ENCODE assay signal across 11 mouse cellular contexts in the genomic region with DNA sequence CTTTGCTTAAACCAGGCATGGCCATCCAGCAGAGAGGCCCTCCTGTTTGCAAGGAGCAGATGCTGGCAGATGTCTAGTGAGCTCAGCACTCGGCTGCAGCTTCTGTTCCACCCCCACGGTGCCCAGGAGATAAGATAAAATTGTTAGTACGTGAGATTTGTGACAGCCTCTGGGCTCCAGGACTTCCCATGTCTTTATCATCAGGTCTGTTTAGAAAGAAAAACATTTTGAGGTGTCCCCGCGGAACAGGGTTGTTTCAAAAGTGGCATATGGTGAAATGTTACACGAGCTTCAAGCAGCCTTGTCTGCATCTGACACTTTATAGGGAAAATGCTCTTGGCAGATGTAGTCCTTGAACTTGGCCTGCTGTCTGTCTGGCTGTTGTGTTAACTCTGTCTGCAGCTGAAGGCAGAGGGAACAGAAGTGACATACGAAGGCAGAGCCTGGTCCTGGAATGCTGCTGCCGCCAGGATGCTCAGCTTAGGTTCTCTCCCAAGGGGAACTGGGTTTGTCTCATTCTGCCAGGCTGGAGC.
DNase-seq lines count a peak whose midpoint lies in the region; ATAC-seq and TF ChIP-seq lines count a peak whose summit lies in the region.
"Had no signal": no experiment of that assay in that cellular context is flagged by ENCODE, and none has a peak within 500 bp of the region (broad histone marks: within the 10 kb centered on the region; RNA-seq: fewer than 3 reads in every experiment).

No protein-coding gene starts in this region.

- WGBS in midbrain, embryonic 14.5 days = 60% methylated on average over 8 of the region's 8 CpGs
- WGBS in midbrain, embryonic 15.5 days = 56% methylated on average over 8 of the region's 8 CpGs
- WGBS in embryonic facial prominence, embryonic 14.5 days = 32% methylated on average over 8 of the region's 8 CpGs
- 37% methylated on average over 8 of the region's 8 CpGs for WGBS in liver, postnatal 0 days (ENCODE audit: insufficient replicate concordance)

- no peak for DNase-seq in gastrocnemius, adult 2 months
- no peak for DNase-seq in gastrocnemius, adult 8-10 months (ENCODE audit: low spot score in 2 of 2)
- DNase-seq in midbrain, embryonic 14.5 days = peak; percentile 27
- peak; percentile 47 for DNase-seq in embryonic facial prominence, embryonic 14.5 days (ENCODE audit: low spot score)
- peak; percentile 15 to 23 for DNase-seq in layer of hippocampus, postnatal 14 days (ENCODE audit: low spot score in 2 of 2)
- DNase-seq in liver, postnatal 0 days = no peak
- DNase-seq in natural killer cell, adult 2 months (ENCODE audit: low spot score in 2 of 2) = no peak
- DNase-seq: gastrocnemius, postnatal 25 days; left cerebral cortex, postnatal 4 days had no signal

- ATAC-seq in midbrain, embryonic 14.5 days (ENCODE audit: low FRiP score, low TSS enrichment) = no peak
- no peak for ATAC-seq in midbrain, embryonic 15.5 days (replicated peaks)
- ATAC-seq in embryonic facial prominence, embryonic 14.5 days (ENCODE audit: low read depth) = 0 out of 2 replicates have a peak, but pooled peaks have one; percentile 37
- ATAC-seq in liver, postnatal 0 days = no peak

- no peaks in the 10 kb centered on the region for H3K36me3 ChIP-seq in midbrain, embryonic 14.5 days (ENCODE audit: control insufficient read depth, insufficient read depth, low read length)
- no peaks in the 10 kb centered on the region for H3K36me3 ChIP-seq in midbrain, embryonic 15.5 days (replicated peaks)
- no peaks in the 10 kb centered on the region for H3K36me3 ChIP-seq in embryonic facial prominence, embryonic 14.5 days (ENCODE audit: control insufficient read depth, insufficient read depth, low read length)
- H3K36me3 ChIP-seq in liver, postnatal 0 days (replicated peaks; ENCODE audit: insufficient read depth, low read length) = no peaks in the 10 kb centered on the region
- H3K36me3 ChIP-seq: kidney, embryonic 15.5 days had no signal

- no peaks in the 10 kb centered on the region for H3K9me3 ChIP-seq in midbrain, embryonic 14.5 days (ENCODE audit: control insufficient read depth, low read length)
- no peaks in the 10 kb centered on the region for H3K9me3 ChIP-seq in midbrain, embryonic 15.5 days
- peaks cover 7% of the 10 kb centered on the region for H3K9me3 ChIP-seq in embryonic facial prominence, embryonic 14.5 days (ENCODE audit: control insufficient read depth, low read length)
- no peaks in the 10 kb centered on the region for H3K9me3 ChIP-seq in liver, postnatal 0 days (ENCODE audit: low read length)
- H3K9me3 ChIP-seq: kidney, embryonic 15.5 days had no signal

- TF ChIP-seq CTCF in gastrocnemius, adult 2 months (IDR thresholded peaks at IDR 0.05) = no peak
- no peak for TF ChIP-seq CTCF in liver, postnatal 0 days (IDR thresholded peaks at IDR 0.05; ENCODE audit: low read depth)

- intact Hi-C loops in gastrocnemius, adult 2 months (cut with DNase I) = no loop called here

- no peak for TF ChIP-seq EP300 in liver, postnatal 0 days (IDR thresholded peaks at IDR 0.05; ENCODE audit: low read depth)

- H3K4me3 ChIP-seq in gastrocnemius, adult 2 months = no peak overlapping the region
- H3K4me3 ChIP-seq in midbrain, embryonic 14.5 days (replicated peaks; ENCODE audit: low read depth, low read length) = no peak overlapping the region
- H3K4me3 ChIP-seq in midbrain, embryonic 15.5 days = no peak overlapping the region
- H3K4me3 ChIP-seq in embryonic facial prominence, embryonic 14.5 days (ENCODE audit: low read depth, low read length) = no peak overlapping the region
- H3K4me3 ChIP-seq in liver, postnatal 0 days (ENCODE audit: low read depth, low read length) = no peak overlapping the region
- H3K4me3 ChIP-seq: kidney, embryonic 15.5 days had no signal

- H3K27me3 ChIP-seq in midbrain, embryonic 14.5 days (ENCODE audit: control insufficient read depth, insufficient read depth, low read length) = no peaks in the 10 kb centered on the region
- H3K27me3 ChIP-seq in midbrain, embryonic 15.5 days (replicated peaks) = no peaks in the 10 kb centered on the region
- no peaks in the 10 kb centered on the region for H3K27me3 ChIP-seq in embryonic facial prominence, embryonic 14.5 days (replicated peaks; ENCODE audit: control insufficient read depth, insufficient read depth, low read length)
- no peaks in the 10 kb centered on the region for H3K27me3 ChIP-seq in liver, postnatal 0 days (ENCODE audit: insufficient read depth, low read length)
- H3K27me3 ChIP-seq: kidney, embryonic 15.5 days had no signal

- H3K9ac ChIP-seq in midbrain, embryonic 14.5 days (replicated peaks; ENCODE audit: low read length) = no peak overlapping the region
- no peak overlapping the region for H3K9ac ChIP-seq in midbrain, embryonic 15.5 days
- H3K9ac ChIP-seq in embryonic facial prominence, embryonic 14.5 days (ENCODE audit: low read depth, low read length) = no peak overlapping the region
- H3K9ac ChIP-seq in liver, postnatal 0 days (replicated peaks) = no peak overlapping the region
- H3K9ac ChIP-seq: kidney, embryonic 15.5 days had no signal

- H3K4me1 ChIP-seq in midbrain, embryonic 14.5 days (ENCODE audit: control insufficient read depth, insufficient read depth, low read length) = no peaks in the 10 kb centered on the region
- H3K4me1 ChIP-seq in midbrain, embryonic 15.5 days = no peaks in the 10 kb centered on the region
- 0 out of 2 replicates have a peak, but pooled peaks cover 7% of the 10 kb centered on the region for H3K4me1 ChIP-seq in embryonic facial prominence, embryonic 14.5 days (ENCODE audit: control insufficient read depth, insufficient read depth, low read length)
- no peaks in the 10 kb centered on the region for H3K4me1 ChIP-seq in liver, postnatal 0 days (ENCODE audit: insufficient read depth)

- H3K27ac ChIP-seq in gastrocnemius, adult 2 months = peak overlapping the region; percentile 48
- H3K27ac ChIP-seq in midbrain, embryonic 14.5 days (replicated peaks; ENCODE audit: low read depth, low read length) = no peak overlapping the region
- H3K27ac ChIP-seq in midbrain, embryonic 15.5 days = no peak overlapping the region
- no peak overlapping the region for H3K27ac ChIP-seq in embryonic facial prominence, embryonic 14.5 days (replicated peaks; ENCODE audit: low read depth, low read length)
- H3K27ac ChIP-seq in liver, postnatal 0 days (ENCODE audit: low read depth) = no peak overlapping the region
- H3K27ac ChIP-seq: kidney, embryonic 15.5 days had no signal

- H3K4me2 ChIP-seq in midbrain, embryonic 14.5 days (ENCODE audit: low read length) = no peak overlapping the region
- no peak overlapping the region for H3K4me2 ChIP-seq in midbrain, embryonic 15.5 days
- H3K4me2 ChIP-seq in embryonic facial prominence, embryonic 14.5 days (ENCODE audit: low read depth, low read length) = no peak overlapping the region
- no peak overlapping the region for H3K4me2 ChIP-seq in liver, postnatal 0 days (ENCODE audit: low read depth, low read length)
- H3K4me2 ChIP-seq: kidney, embryonic 15.5 days had no signal

Comparison
In these comparisons a context has a peak if more than half of its experiments do, and no peak if none do; other contexts are left out.
1. DNase-seq: peak in midbrain, embryonic 14.5 days (single experiment), embryonic facial prominence, embryonic 14.5 days (single experiment) and layer of hippocampus, postnatal 14 days (2 of 2); none in gastrocnemius, adult 2 months (single experiment), gastrocnemius, adult 8-10 months (0 of 2), liver, postnatal 0 days (single experiment) and natural killer cell, adult 2 months (0 of 2).